In genomic region chr7:79313519-79314059, GRCm38 (mm10) we compare ENCODE assay signal across 7 mouse cellular contexts. TPM values are rescaled to one million over a fixed set of nuclear protein-coding genes. Genes with fewer than 3 reads are reported as not detected.
A peak's percentile ranks its signal among the peaks of the same experiment; 100 is the strongest.
DNase-seq lines count a peak whose midpoint lies in the region; ATAC-seq and TF ChIP-seq lines count a peak whose summit lies in the region.

No protein-coding gene starts in this region.

- no peaks in the 10 kb centered on the region for H3K27me3 ChIP-seq in E14TG2a.4 (ENCODE audit: insufficient read depth, low read length)
- H3K27me3 ChIP-seq in forebrain, embryonic 15.5 days = no peaks in the 10 kb centered on the region

- H3K27ac ChIP-seq in forebrain, embryonic 15.5 days (replicated peaks) = peak overlapping the region; percentile 66

- no peak for TF ChIP-seq CTCF in E14TG2a.4 (conservative IDR thresholded peaks at IDR 0.05; ENCODE audit: low read length)

- peaks cover 59% of the 10 kb centered on the region for H3K4me1 ChIP-seq in E14TG2a.4 (replicated peaks; ENCODE audit: low read depth, low read length)
- peaks cover 89% of the 10 kb centered on the region for H3K4me1 ChIP-seq in forebrain, embryonic 15.5 days

- peak overlapping the region; percentile 39 for H3K4me3 ChIP-seq in E14TG2a.4 (replicated peaks; ENCODE audit: low read length)
- no peak overlapping the region for H3K4me3 ChIP-seq in forebrain, embryonic 15.5 days

- peak; percentile 41 for ATAC-seq in forebrain, embryonic 15.5 days (replicated peaks)
- ATAC-seq in megakaryocyte, adult 5-6 weeks (ENCODE audit: poor library complexity, severe bottlenecking) = peak; percentile 9; the same call in 1 of the 2 replicates
- no peak for ATAC-seq in monocyte, adult 5-6 weeks (replicated peaks; ENCODE audit: insufficient number of reproducible peaks, low FRiP score, low TSS enrichment, poor library complexity, severe bottlenecking)

- 42% methylated on average over 12 of the region's 12 CpGs for WGBS in forebrain, embryonic 15.5 days

- DNase-seq in MEL-GATA-1-ER (ENCODE audit: extremely low read depth, low read depth) = peak; percentile 28
- no peak for DNase-seq in frontal cortex, postnatal 25 days (ENCODE audit: low spot score in 2 of 2)
- no peak for DNase-seq in adrenal gland, postnatal 4 days (ENCODE audit: low spot score in 2 of 2)

- H3K4me2 ChIP-seq in forebrain, embryonic 15.5 days (replicated peaks) = no peak overlapping the region

- peaks cover 13% of the 10 kb centered on the region for H3K36me3 ChIP-seq in E14TG2a.4 (ENCODE audit: insufficient read depth, low read length)
- H3K36me3 ChIP-seq in forebrain, embryonic 15.5 days = no peaks in the 10 kb centered on the region

- H3K9me3 ChIP-seq in E14TG2a.4 (ENCODE audit: low read length) = peaks cover 5% of the 10 kb centered on the region
- no peaks in the 10 kb centered on the region for H3K9me3 ChIP-seq in forebrain, embryonic 15.5 days

- H3K9ac ChIP-seq in forebrain, embryonic 15.5 days (replicated peaks) = no peak overlapping the region

RNA-seq across cellular contexts. Expression of gene Abhd2, which starts 40.6 kb away (rescaled TPM):
- 23.1 and 24.0 TPM in 2 replicates for polyA plus RNA-seq in forebrain, embryonic 15.5 days (2015; fragmentation: Nextera tagmentation; extraction: Ambion mirVana)
- 41.5 and 45.2 TPM in 2 replicates for total RNA-seq in megakaryocyte, adult 5-6 weeks (2015)
- total RNA-seq in megakaryocyte, adult 5-6 weeks (2017) = 26.3 and 28.5 TPM in 2 replicates
- total RNA-seq in monocyte, adult 5-6 weeks (2017) = 39.9 to 69.6 TPM (median 41.0 TPM) in 3 replicates
- 100 to 1,000 TPM; 382 to 406 TPM for total RNA-seq in adrenal gland, postnatal 4 days (2021)
